Mouse (Mus musculus): ENCODE data around the gene Rassf1. TPM values are rescaled to one million over a fixed set of nuclear protein-coding genes. Genes with fewer than 3 reads are reported as not detected.

Gene Rassf1
- polyA plus RNA-seq, 1 experiment from 2014 or later: 34.7 TPM

DNA sequence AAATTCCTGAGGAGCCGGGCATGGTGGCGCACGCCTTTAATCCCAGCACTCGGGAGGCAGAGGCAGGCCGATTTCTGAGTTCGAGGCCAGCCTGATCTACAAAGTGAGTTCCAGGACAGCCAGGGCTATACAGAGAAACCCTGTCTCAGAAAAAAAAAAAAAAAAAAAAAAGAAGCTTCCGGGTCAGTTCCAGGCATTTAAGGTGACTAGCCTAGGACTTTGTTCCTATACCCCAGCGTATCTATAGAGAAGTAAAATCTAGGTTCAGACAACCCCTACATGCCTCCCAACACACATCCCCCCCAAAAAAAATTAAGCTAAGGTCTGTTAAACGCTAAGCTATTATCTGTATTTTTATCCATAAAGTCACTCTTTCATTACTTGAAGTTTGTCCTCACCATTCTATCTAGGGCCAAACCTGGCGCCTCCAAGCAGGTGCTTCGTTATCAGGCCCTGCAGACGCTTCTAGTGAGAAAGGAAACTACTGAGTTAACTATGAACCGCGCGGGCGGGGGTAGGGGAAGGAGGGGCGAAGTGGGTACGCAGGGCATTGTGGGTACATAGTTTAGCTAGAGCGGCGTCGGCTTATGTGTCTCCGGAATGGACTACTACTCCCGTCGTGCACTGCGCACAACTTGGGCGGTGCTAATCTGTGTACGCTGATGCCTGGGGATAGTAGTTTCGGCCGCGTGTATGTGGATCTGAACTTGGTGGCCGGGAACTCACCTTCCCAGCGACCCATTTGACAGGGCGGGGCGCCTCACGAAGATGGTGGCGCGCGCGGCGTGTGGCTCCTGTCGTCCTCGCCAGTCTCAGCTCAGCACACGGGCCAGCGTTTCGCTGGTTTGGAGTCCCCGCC is 35.8 kb downstream of the Rassf1 start, which contains the start of gene Ifrd2:
Gene Ifrd2 (plus strand): TSS at position 669 of the 859 bp plus-strand sequence.
- H3K27ac ChIP-seq (ENCODE audit: low read depth, low read length): peak within 1 kb of the TSS; percentile 11; the same call in 1 of the 2 replicates
- peak; percentile 100 for ATAC-seq
- WGBS: 14% methylated on average over 46 of the region's 46 CpGs

DNA sequence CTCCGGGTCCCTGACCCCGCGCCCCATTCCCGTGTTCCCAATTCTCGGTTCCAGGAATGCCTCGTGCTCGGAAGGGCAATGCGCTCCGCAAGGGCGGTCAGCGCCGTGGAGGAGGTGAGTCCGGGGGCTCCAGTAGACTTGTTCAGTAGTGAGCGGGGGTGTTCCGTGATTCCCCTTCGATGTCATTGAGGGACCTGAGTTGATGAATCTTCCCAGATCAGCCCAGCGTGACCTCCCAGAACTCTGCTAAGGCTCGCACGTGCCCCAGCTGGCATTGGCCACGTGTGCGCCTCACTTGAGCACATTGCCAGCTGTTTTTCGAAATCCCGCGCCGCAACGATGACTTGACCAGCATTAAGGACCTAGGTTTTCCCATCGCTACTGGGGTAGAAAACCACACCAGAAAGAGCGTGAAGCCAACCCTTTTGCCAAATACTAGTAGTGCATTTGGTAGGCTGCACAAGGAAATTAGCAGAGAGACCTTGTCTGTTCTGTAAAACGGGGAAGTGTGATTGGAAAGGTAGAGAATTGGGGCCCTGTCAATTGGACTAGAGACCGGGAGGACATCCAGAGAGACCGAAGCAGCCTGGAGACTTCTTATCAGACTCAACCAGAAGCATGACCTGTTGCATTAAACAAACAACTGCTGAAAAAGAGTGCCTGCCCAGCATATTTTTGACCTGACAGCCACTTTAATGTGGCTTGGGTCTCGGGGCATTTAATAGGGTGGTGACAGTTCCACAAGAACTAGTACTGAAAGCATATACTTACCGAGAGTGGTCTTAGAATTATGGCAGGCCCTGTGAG is 36.7 kb downstream of the Rassf1 start:
- Histone ChIP-seq H3K4me2 (ENCODE audit: low read length) (peak overlapping the region; percentile 89), H3K27ac (ENCODE audit: low read depth, low read length) (no peak overlapping the region), H3K4me3 (ENCODE audit: low read depth, low read length) (peak overlapping the region; percentile 68), H3K36me3 (ENCODE audit: control insufficient read depth, insufficient read depth, low read length) (peaks cover 36% of the 10 kb centered on the region), H3K4me1 (ENCODE audit: control insufficient read depth, insufficient read depth, low read length) (peaks cover 6% of the 10 kb centered on the region), H3K27me3 (replicated peaks; ENCODE audit: control insufficient read depth, insufficient read depth, low read length) (no peaks in the 10 kb centered on the region), H3K9me3 (replicated peaks; ENCODE audit: control insufficient read depth, low read length) (no peaks in the 10 kb centered on the region), H3K9ac (ENCODE audit: low read length) (peak overlapping the region; percentile 69)
- peak; percentile 45 for DNase-seq (ENCODE audit: low spot score)
- WGBS: 5% methylated on average over 33 of the region's 33 CpGs
- ATAC-seq: no peak; the same call in 1 of the 2 replicates

More for the DNA sequence above, 35.8 kb downstream of the Rassf1 start, which contains the start of gene Ifrd2:
- H3K4me3 ChIP-seq (ENCODE audit: low read depth, low read length): peak within 1 kb of the TSS; percentile 68
- peaks cover 6% of the 10 kb centered on the region for H3K4me1 ChIP-seq (ENCODE audit: control insufficient read depth, insufficient read depth, low read length)
- H3K27me3 ChIP-seq (replicated peaks; ENCODE audit: control insufficient read depth, insufficient read depth, low read length): no peaks in the 10 kb centered on the region
- peak within 1 kb of the TSS; percentile 69 for H3K9ac ChIP-seq (ENCODE audit: low read length)
- H3K9me3 ChIP-seq (replicated peaks; ENCODE audit: control insufficient read depth, low read length): no peaks in the 10 kb centered on the region
- H3K36me3 ChIP-seq (ENCODE audit: control insufficient read depth, insufficient read depth, low read length): peaks cover 34% of the 10 kb centered on the region
- peak; percentile 100 for DNase-seq (ENCODE audit: low spot score)
- peak within 1 kb of the TSS; percentile 89 for H3K4me2 ChIP-seq (ENCODE audit: low read length)

- Histone ChIP-seq H3K36me3 (ENCODE audit: control insufficient read depth, insufficient read depth, low read length) (peaks cover 45% of the 10 kb centered on the region), H3K27ac (ENCODE audit: low read depth, low read length) (no peak overlapping the region)
Measured at GRCm38 (mm10) chr9:107590058-107590772, 38.9 kb downstream of the Rassf1 start.

DNA sequence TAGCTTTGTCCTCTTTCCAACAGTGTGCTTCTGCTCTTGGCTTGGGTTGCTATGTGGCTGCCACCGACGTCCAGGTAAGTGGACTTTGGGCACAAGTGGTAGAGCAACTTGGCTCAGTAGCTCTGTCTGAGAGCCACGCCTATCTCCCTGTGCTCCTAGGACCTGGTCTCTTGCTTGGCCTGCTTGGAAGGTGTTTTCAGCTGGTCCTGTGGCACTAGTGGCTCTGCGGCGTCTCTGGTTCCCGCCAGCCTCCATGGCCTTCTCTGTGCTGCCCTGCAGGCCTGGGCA is 39.4 kb downstream of the Rassf1 start:
- Histone ChIP-seq H3K27me3 (replicated peaks; ENCODE audit: control insufficient read depth, insufficient read depth, low read length) (no peaks in the 10 kb centered on the region), H3K4me3 (ENCODE audit: low read depth, low read length) (no peak overlapping the region), H3K9me3 (replicated peaks; ENCODE audit: control insufficient read depth, low read length) (no peaks in the 10 kb centered on the region), H3K9ac (ENCODE audit: low read length) (no peak overlapping the region), H3K27ac (ENCODE audit: low read depth, low read length) (no peak overlapping the region), H3K4me2 (ENCODE audit: low read length) (no peak overlapping the region), H3K4me1 (ENCODE audit: control insufficient read depth, insufficient read depth, low read length) (peaks cover 6% of the 10 kb centered on the region), H3K36me3 (ENCODE audit: control insufficient read depth, insufficient read depth, low read length) (peaks cover 45% of the 10 kb centered on the region)
- DNase-seq (ENCODE audit: low spot score) (no peak), ATAC-seq (no peak)
- 90% methylated on average over 6 of the region's 6 CpGs for WGBS

More at GRCm38 (mm10) chr9:107590058-107590772, 38.9 kb downstream of the Rassf1 start:
- Histone ChIP-seq H3K4me3 (ENCODE audit: low read depth, low read length) (no peak overlapping the region), H3K4me2 (ENCODE audit: low read length) (no peak overlapping the region), H3K9ac (ENCODE audit: low read length) (no peak overlapping the region), H3K27me3 (replicated peaks; ENCODE audit: control insufficient read depth, insufficient read depth, low read length) (no peaks in the 10 kb centered on the region), H3K4me1 (ENCODE audit: control insufficient read depth, insufficient read depth, low read length) (peaks cover 6% of the 10 kb centered on the region), H3K9me3 (replicated peaks; ENCODE audit: control insufficient read depth, low read length) (no peaks in the 10 kb centered on the region)
- ATAC-seq: no peak
- WGBS: 92% methylated on average over 25 of the region's 25 CpGs
- DNase-seq (ENCODE audit: low spot score): no peak

DNA sequence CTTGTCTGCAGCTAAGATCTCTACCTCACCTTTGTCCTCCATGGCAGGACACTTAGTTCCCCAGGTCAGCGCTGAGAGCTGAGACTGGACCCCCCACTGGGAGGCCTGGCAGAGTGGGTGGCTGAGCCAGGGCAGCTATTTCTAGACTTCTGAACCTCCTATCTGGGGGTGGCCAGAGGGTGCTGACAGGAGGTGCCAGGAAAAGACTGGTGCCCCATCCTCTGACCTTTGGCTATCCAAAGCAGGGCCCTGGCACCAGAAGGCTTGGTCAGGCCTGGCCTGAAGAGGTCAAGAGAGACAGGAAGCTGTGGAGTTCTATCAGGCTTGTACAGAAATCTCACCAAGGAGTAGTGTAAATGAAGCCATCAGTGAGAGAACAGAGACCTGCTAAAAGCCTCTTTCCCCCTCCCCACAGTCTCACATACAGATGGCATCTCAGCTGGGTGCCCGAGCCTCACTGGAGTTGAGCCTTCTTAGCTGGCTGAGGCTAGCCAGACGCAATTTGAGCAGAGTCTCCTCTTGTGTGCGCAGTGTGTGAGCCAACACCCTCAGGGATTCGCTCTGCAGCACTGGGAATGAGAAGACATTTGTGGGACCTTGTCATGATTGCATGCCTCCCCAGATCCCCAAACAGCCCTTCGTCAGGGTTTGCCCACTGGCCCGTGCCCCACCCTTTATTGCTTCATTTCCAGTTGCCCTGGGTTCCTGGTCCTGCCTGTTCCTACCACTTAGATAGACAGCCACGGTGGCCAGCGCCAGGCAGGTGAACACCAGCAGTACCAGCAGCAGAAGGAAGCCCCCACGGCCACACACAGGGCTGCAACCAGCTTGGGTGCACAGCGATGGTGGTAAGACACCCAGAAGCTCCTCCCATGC is 42.0 kb downstream of the Rassf1 start:
- Histone ChIP-seq H3K27ac (ENCODE audit: low read depth, low read length) (0 out of 2 replicates have a peak overlapping the region, but pooled peaks have one; percentile 30), H3K27me3 (replicated peaks; ENCODE audit: control insufficient read depth, insufficient read depth, low read length) (no peaks in the 10 kb centered on the region)
- 82% methylated on average over 11 of the region's 11 CpGs for WGBS

DNA sequence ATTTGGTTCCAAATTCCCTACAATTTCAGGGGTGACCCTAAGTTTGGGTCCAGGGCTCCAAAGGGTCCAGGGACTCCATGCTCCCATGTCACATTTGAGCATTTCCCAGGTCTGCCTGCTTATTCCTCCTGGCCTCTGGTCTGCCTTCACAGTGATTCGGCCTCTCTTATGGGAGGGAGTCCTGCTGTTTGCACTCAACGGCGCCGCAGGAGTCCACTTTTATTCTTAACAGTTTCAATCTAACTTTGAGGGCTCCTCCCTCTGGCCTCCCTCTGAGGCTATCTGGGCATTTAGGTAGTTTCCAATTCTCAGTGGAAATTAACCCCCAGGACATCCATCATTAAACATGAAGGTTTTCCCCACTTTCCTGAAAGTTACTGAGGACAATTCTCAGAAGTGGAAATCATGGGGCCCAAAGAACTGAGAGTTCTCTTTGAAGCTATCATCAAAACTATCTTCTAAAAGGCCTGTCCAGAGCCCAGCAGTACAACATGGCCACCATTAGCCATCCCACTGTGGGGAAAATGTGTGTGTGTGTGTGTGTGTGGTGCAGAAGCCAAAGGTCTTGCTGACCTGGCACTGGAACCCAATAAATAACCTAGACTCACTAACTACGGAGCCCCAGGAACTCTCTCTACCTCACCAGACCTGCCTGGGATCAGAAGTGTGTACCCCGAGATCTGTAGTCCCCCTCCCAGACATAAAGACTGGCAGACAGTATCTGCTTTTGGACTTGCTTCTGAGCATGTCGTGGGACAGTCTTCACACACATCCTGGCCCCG is 43.1 kb downstream of the Rassf1 start:
- H3K27ac ChIP-seq (ENCODE audit: low read depth, low read length): no peak overlapping the region
- H3K27me3 ChIP-seq (replicated peaks; ENCODE audit: control insufficient read depth, insufficient read depth, low read length): no peaks in the 10 kb centered on the region
- H3K4me2 ChIP-seq (ENCODE audit: low read length): no peak overlapping the region
- DNase-seq (ENCODE audit: low spot score) (no peak), ATAC-seq (no peak)
- 70% methylated on average over 8 of the region's 8 CpGs for WGBS
- H3K9me3 ChIP-seq (replicated peaks; ENCODE audit: control insufficient read depth, low read length): no peaks in the 10 kb centered on the region
- no peaks in the 10 kb centered on the region for H3K4me1 ChIP-seq (ENCODE audit: control insufficient read depth, insufficient read depth, low read length)
- no peak overlapping the region for H3K9ac ChIP-seq (ENCODE audit: low read length)
- peaks cover 45% of the 10 kb centered on the region for H3K36me3 ChIP-seq (ENCODE audit: control insufficient read depth, insufficient read depth, low read length)
- no peak overlapping the region for H3K4me3 ChIP-seq (ENCODE audit: low read depth, low read length)

More for the DNA sequence above, 42.0 kb downstream of the Rassf1 start:
- H3K9ac ChIP-seq (ENCODE audit: low read length): no peak overlapping the region
- ATAC-seq (no peak), DNase-seq (ENCODE audit: low spot score) (peak; percentile 25)
- no peak overlapping the region for H3K4me3 ChIP-seq (ENCODE audit: low read depth, low read length)
- peaks cover 45% of the 10 kb centered on the region for H3K36me3 ChIP-seq (ENCODE audit: control insufficient read depth, insufficient read depth, low read length)
- no peaks in the 10 kb centered on the region for H3K9me3 ChIP-seq (replicated peaks; ENCODE audit: control insufficient read depth, low read length)
- no peak overlapping the region for H3K4me2 ChIP-seq (ENCODE audit: low read length)
- H3K4me1 ChIP-seq (ENCODE audit: control insufficient read depth, insufficient read depth, low read length): peaks cover 3% of the 10 kb centered on the region

- Histone ChIP-seq H3K9ac (ENCODE audit: low read length) (no peak overlapping the region), H3K4me1 (ENCODE audit: control insufficient read depth, insufficient read depth, low read length) (no peaks in the 10 kb centered on the region), H3K4me2 (ENCODE audit: low read length) (no peak overlapping the region), H3K27me3 (replicated peaks; ENCODE audit: control insufficient read depth, insufficient read depth, low read length) (no peaks in the 10 kb centered on the region), H3K36me3 (ENCODE audit: control insufficient read depth, insufficient read depth, low read length) (peaks cover 25% of the 10 kb centered on the region), H3K9me3 (replicated peaks; ENCODE audit: control insufficient read depth, low read length) (no peaks in the 10 kb centered on the region), H3K27ac (ENCODE audit: low read depth, low read length) (no peak overlapping the region), H3K4me3 (ENCODE audit: low read depth, low read length) (no peak overlapping the region)
- 89% methylated on average over 11 of the region's 11 CpGs for WGBS
- DNase-seq (ENCODE audit: low spot score) (no peak), ATAC-seq (no peak)
Measured at GRCm38 (mm10) chr9:107596619-107597569, 45.5 kb downstream of the Rassf1 start.

Data from forebrain, embryonic 14.5 days (tissue).